Mouse (Mus musculus) kidney, adult 2 months (tissue): ENCODE measurements around the gene Gpr160.

Source experiments
- CTCF ChIP-seq: fragments of 200-500 bp; conservative IDR thresholded peaks from 2 replicates; pipeline ENCODE4 v1.5.1; 2011; ENCODE audit warnings: low read depth, mild to moderate bottlenecking, control low read depth, low read length, moderate library complexity, mixed read lengths; ENCODE audit not compliant: insufficient read depth, insufficient read length
- POLR2A ChIP-seq: fragments of 200-500 bp; IDR thresholded peaks from one replicate; pipeline ENCODE4 v1.6.1; 2011; ENCODE audit warnings: low read depth, low read length, control low read depth

GRCm38 (mm10) chr3:30896721-30897120 lies 41.0 kb downstream of the Gpr160 start:
- no peak for TF ChIP-seq CTCF
- no peak for TF ChIP-seq POLR2A
